Mouse (Mus musculus) urinary bladder, postnatal 14 days (tissue): Measurements from ENCODE around the gene Tcn2.

ENCODE experiments used
- DNase-seq: peaks from one replicate; pipeline ENCODE4 v3.0.0; 2021; ENCODE audit warnings: low spot score

Gene Tcn2

DNA sequence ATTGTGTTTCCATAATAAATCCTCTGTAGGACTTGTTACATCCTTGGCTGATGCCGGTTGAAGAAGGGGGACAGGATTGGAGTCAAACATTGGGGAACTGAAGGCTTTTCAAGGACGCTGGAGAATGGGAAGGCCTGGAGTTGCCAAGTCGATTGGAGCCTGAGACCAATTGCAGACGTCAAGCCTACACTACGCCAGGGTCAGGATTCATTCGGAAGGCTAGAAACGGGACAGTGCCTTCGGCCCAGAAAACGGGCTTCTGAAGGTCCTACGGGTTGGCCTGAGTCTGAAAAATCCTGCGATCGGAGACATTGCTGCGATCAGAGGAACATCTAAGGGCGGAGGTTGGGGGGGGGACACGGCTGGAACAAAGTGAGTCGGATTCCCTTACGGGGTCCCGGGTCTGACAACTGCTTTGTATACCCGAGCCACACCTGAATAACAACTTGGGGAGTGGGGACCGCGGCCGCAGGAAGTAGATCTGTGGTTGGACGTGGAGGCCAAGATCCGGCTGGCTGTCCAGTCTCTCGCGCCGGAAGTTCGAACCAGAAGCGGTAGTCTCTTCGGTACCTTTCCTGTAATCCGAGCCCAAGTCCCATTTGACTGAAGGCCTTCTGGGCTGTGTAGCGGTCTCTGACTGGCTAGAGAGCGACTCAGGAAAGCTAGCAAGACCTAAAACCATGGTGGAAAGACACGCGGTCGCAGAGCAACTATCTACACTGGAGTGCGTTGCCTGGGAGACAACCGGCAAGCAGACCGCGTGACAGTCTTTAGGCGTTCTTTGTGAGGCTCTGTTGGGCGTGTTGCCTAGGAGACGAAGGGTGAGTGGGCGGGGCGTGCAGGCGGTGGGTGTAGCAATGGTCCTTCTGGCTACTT, 37.3 kb downstream of the Tcn2 start, which contains the start of the genes 4921536K21Rik and Dusp18:
Gene 4921536K21Rik (minus strand): TSS at position 693 of the 876 bp plus-strand sequence.
Gene Dusp18 (plus strand): TSS at position 835 of the 876 bp plus-strand sequence.
- DNase-seq, result peak; percentile 91

DNA sequence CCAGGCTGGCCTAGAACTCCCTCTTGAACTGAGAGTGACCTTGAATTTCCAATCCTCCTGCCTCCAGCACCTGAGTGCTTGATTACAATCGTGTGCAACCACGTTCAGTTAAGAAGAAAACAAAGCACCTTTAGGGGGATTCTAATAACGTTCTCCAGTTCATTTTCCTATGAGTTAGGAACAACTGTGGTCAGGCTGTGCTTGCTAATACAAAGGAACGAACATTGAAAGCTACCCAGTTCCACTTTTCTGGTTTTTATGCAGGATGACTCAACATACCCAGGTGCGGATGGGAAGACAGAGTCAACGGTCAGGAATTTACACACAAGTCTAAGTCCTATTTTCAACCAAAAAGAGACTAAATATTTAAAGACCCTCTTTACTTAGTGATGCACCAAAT, 38.0 kb downstream of the Tcn2 start:
- DNase-seq, result no peak

DNA sequence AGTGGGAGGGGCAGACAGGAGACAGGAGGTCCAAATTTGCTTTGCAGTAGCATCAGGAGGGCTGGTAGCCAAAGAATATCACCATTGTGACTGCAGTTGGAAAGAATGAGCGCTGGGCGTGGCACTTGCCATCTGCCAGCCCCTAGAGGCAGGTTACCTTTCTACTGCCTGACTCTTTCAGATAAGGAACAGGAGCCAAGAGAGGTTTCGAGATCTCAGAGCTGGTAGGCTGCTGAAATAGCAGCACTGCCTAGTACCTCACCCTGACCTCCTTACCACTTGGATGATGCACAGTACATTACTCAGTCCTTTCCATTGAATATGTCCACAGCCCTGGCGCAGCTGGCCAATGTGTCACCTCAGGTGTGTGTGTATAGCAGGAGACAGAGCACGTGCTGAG, 44.6 kb downstream of the Tcn2 start:
- DNase-seq, result no peak

DNA sequence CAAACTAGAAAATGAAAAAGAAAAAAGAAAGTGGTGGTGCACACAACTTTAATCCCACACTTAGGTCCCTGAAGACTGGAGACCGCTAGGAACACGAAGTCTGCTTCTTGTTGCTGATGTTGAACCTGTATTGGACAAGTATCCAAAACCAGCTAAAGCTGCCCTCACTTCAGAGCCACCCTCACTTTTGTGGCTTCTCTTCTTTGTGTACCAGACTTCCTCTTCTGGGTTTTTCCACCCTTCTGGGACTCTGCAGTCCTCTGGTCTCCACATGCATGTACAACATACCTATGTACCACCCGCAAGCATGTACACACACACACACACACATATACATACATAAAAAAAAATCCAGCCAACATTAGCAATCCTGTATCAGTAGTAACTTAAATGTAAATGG, 48.2 kb downstream of the Tcn2 start:
- DNase-seq, result no peak

DNA sequence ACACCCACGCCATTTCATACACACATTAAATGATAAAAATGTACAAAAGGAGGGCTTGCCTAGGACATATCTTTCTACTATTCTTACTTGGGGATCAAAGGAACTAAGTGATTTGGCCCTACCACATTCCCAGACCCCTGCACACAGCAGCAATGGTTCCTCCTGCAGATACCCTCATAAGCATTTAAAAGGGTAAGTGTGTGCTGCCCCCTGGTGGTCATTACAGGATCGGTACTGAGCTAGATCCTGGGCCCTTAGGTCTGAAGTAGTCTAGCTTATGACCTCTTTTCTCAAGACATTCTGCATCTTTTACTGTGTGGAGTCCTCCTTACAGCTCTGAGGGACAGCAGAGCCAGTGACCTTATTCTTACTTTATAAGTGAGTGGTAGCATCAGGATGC, 52.1 kb downstream of the Tcn2 start:
- peak; percentile 77 for DNase-seq

DNA sequence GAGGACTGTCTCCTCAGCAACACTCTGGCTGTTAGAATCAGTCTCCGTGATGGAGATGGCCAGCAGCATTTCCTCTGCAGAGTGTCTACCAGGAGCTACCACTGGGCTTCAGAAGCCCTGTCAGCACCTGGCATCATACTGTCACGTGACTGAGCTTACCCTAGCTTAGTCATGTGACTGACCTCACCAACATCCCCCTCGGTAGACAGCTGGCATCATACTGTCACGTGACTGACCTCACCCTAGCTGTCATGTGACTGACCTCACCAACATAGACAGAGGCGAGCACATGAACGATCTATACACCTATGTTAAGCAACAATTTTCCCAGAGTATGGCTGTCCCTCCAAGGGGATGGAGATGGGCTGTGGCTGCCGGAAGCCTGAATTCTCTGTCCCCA, 53.3 kb downstream of the Tcn2 start:
- DNase-seq, result no peak

DNA sequence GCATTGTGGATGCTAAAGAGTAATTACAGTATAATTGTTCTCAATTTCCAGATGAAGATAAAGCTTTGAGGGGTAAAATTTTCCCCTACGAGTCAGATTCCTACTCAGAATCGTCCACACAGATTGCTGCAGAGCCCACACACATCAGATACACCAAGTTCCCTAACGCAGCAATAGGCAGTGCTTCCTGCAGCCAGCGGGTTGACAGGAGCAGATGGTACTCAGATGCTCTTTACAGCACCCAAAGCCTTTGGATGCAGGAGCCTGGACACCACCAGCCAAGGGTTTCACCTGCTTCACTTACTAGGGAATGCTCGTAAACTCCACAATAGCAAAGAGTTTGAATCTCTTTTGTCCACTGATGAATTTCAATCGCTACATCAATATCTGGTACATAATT, 55.5 kb downstream of the Tcn2 start:
- no peak for DNase-seq
